Mouse (Mus musculus) myocyte (in vitro differentiated cells): ENCODE data around the gene Bnc1.

Experiments used
- CEBPB ChIP-seq: IDR thresholded peaks from 2 replicates; pipeline ENCODE4 v1.6.1; 2011; ENCODE audit warnings: mild to moderate bottlenecking, moderate library complexity; ENCODE audit not compliant: poor library complexity, insufficient read depth, severe bottlenecking
- E2F4 ChIP-seq: IDR thresholded peaks from one replicate; pipeline ENCODE4 v1.6.1; 2011; ENCODE audit warnings: mild to moderate bottlenecking, control low read depth, moderate library complexity; ENCODE audit not compliant: insufficient read depth
- MAX ChIP-seq: IDR thresholded peaks from one replicate; pipeline ENCODE4 v1.6.1; 2011; ENCODE audit warnings: low read depth, mild to moderate bottlenecking, control low read depth
- MYOD1 ChIP-seq, 3 experiments: IDR thresholded peaks; one replicate each; pipeline ENCODE4 v1.6.1; 2011; ENCODE audit warnings: control low read depth in 2 of 3, low read depth in 2 of 3, mild to moderate bottlenecking in 2 of 3, moderate library complexity in 1 of 3; ENCODE audit not compliant: insufficient read length in 2 of 3, control insufficient read depth in 1 of 3
- MYOG ChIP-seq, 3 experiments: IDR thresholded peaks; one replicate each; pipeline ENCODE4 v1.6.1; 2011; ENCODE audit warnings: control low read depth in 2 of 3, low read depth in 2 of 3, mild to moderate bottlenecking in 2 of 3; ENCODE audit not compliant: insufficient read length in 2 of 3, control insufficient read depth in 1 of 3, insufficient read depth in 1 of 3
- POLR2A ChIP-seq: IDR thresholded peaks from one replicate; pipeline ENCODE4 v1.6.1; 2011; ENCODE audit warnings: low read depth, mild to moderate bottlenecking, control low read depth, moderate library complexity; ENCODE audit not compliant: insufficient read length
- POLR2AphosphoS2 ChIP-seq: IDR thresholded peaks from one replicate; pipeline ENCODE4 v1.6.1; 2011; ENCODE audit warnings: low read depth, control low read depth; ENCODE audit not compliant: insufficient read length
- REST ChIP-seq: IDR thresholded peaks from one replicate; pipeline ENCODE4 v1.6.1; 2011; ENCODE audit warnings: mild to moderate bottlenecking, control low read depth, moderate library complexity; ENCODE audit not compliant: insufficient read depth, insufficient read length
- TCF12 ChIP-seq: IDR thresholded peaks from one replicate; pipeline ENCODE4 v1.6.1; 2011; ENCODE audit warnings: mild to moderate bottlenecking, control low read depth; ENCODE audit not compliant: poor library complexity, insufficient read depth, severe bottlenecking
- TCF3 ChIP-seq: IDR thresholded peaks from one replicate; pipeline ENCODE4 v1.6.1; 2011; ENCODE audit warnings: low read depth, control low read depth; ENCODE audit not compliant: insufficient read length
- USF1 ChIP-seq: IDR thresholded peaks from one replicate; pipeline ENCODE4 v1.6.1; 2011; ENCODE audit warnings: low read depth, mild to moderate bottlenecking, control low read depth, moderate library complexity

DNA sequence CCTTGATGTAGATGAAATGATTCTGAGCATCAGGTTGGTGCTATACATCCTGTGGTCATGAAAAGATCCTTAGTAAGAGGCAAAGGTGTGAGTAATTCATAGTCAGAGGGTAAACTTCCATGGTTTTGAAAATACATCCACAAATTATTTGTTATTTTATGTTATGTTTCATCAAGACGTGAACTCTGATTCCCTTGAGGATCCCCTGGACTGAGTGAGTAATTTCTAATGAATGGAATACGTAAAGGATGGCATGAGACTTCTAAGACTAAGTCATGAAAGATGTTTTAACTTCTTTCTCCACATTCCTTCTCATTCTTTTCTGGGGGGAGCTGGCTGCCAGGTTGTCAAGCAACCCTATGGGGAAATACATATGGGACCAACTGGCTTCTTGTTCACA, 31.6 kb upstream of the Bnc1 start:
- TF ChIP-seq MAX: no peak
- no peak for TF ChIP-seq E2F4
- no peak for TF ChIP-seq USF1
- TF ChIP-seq CEBPB: no peak
- TF ChIP-seq POLR2A: no peak
- no peak for TF ChIP-seq MYOD1 (IDR thresholded peaks at IDR 0.05; ENCODE audit: control insufficient read depth in 1 of 3, insufficient read length in 2 of 3, low read depth in 2 of 3)
- no peak for TF ChIP-seq TCF12
- TF ChIP-seq POLR2AphosphoS2: no peak
- no peak for TF ChIP-seq REST
- TF ChIP-seq MYOG (IDR thresholded peaks at IDR 0.05; ENCODE audit: control insufficient read depth in 1 of 3, insufficient read depth in 1 of 3, insufficient read length in 2 of 3, low read depth in 2 of 3): no peak
- no peak for TF ChIP-seq TCF3
